Mouse (Mus musculus): Measurements from ENCODE around the gene Psme1.

Psme1 gene

GRCm38 (mm10) chr14:55603271-55603632 is 25.3 kb downstream of the Psme1 start, which contains the start of gene Irf9:
Irf9 (plus strand) TSS chr14:55603571.
- DNase-seq = no peak

- peak; percentile 90 to 92 for DNase-seq
Observed at GRCm38 (mm10) chr14:55603633-55604576, 26.0 kb downstream of the Psme1 start.

GRCm38 (mm10) chr14:55604823-55605222 is 26.9 kb downstream of the Psme1 start:
- no peak for DNase-seq

GRCm38 (mm10) chr14:55605743-55606459 is 28.0 kb downstream of the Psme1 start:
- no peak for DNase-seq

GRCm38 (mm10) chr14:55608339-55608738 is 30.4 kb downstream of the Psme1 start:
- DNase-seq = no peak

GRCm38 (mm10) chr14:55613346-55613745 is 35.4 kb downstream of the Psme1 start:
- no peak for DNase-seq

GRCm38 (mm10) chr14:55614565-55615178 is 36.7 kb downstream of the Psme1 start:
- DNase-seq = no peak

- no peak for DNase-seq
Observed at GRCm38 (mm10) chr14:55615876-55616275, 38.0 kb downstream of the Psme1 start.

- no peak for DNase-seq
Observed at GRCm38 (mm10) chr14:55616844-55617243, 38.9 kb downstream of the Psme1 start.

- peak; percentile 71 to 73 for DNase-seq
Observed at GRCm38 (mm10) chr14:55617822-55618221, 39.9 kb downstream of the Psme1 start, which contains the start of gene Rec8. Rec8 (plus strand) TSS chr14:55618037.

GRCm38 (mm10) chr14:55618486-55619195 is 40.7 kb downstream of the Psme1 start:
- DNase-seq = peak; percentile 78 to 81

GRCm38 (mm10) chr14:55628077-55628827 is 50.3 kb downstream of the Psme1 start:
- no peak for DNase-seq

GRCm38 (mm10) chr14:55629312-55629711 is 51.4 kb downstream of the Psme1 start:
- peak; percentile 62 to 69 for DNase-seq

Measured in cerebellum, postnatal 10 days (tissue).